Mouse (Mus musculus) right cerebral cortex, postnatal 36 days (tissue): ENCODE measurements at regions not wholly inside any gene's neighbourhood (a gene's known extent, or its start where the extent isn't known, plus 50 kb on each side); places are given as distances from the start of the nearest gene placed in this dataset.

Source experiments
- DNase-seq, 2 experiments: peaks; one replicate each; pipeline ENCODE4 v3.0.0; 2022; ENCODE audit warnings: low spot score in 2 of 2, mixed read lengths in 1 of 2

DNA sequence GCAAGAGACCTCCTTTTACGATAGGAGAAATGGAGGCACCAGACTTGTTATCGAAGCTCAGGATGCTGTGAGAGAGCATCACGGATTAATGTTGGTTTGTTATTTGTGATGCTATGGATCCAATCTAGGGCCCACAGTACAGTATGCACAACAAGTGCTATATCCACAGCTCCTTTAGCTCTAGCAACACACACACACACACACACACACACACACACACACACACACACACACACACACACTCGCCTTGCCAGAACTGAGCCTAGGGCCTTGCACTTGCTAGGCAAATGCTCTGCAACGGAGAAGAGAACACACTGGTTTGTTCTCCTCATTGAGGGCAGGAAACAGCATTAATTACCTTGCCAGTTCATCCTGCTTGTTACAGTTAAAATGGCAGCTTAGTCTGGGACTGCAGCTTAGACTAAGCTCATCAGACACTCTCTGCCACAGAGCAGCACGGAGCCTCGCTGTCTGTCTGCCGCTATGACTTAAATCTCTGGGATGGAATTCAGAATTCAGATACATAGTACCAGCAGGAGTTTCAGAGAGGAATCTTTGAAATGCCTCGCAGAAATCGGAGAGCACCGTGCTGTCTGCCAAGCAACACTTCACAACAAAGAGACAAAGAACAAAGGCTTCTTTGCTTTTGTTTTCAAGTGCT, 285.0 kb downstream of the Rngtt start:
- no peak for DNase-seq

- DNase-seq: no peak
Observed at GRCm38 (mm10) chr4:33595763-33596162, 285.7 kb downstream of the Rngtt start.

DNA sequence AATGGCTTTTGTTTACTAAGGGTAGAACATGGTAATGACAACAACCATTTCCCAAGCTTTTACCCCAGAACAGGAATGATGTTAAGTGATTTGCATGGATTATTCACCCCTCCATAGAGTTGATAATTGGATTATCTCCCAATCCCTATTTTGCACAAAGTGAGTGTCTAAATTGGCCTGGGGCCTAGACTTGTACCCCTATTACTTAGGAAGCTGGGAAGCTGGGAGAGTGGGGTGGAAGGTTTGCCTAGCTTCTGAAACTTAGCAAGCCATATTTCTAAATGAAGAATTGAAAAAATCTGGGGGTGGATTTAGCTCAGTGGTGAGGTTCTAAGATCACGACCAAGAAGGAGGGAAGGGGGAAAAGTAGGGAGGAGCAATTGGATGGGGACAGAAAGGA, 289.9 kb downstream of the Rngtt start:
- no peak for DNase-seq

DNA sequence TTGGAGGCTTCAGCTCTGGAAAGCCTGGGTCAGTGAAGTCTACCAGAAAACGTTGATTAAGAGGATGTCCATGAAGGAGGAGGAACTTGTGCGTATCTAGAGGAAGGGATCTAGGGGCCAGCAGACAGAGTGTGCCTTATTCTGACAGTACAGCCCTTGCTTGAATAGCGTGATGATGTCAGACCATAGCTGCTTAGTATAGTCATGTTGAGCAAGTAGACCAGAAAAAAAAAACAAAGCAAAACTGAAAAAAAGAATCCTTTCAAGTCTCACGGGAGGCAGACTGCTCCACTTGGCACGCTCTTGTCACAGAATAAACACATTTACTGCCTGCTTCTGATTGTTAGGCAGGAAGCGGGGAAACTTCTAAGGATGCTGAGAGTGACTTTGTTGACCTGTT, 290.7 kb downstream of the Rngtt start:
- no peak for DNase-seq

DNA sequence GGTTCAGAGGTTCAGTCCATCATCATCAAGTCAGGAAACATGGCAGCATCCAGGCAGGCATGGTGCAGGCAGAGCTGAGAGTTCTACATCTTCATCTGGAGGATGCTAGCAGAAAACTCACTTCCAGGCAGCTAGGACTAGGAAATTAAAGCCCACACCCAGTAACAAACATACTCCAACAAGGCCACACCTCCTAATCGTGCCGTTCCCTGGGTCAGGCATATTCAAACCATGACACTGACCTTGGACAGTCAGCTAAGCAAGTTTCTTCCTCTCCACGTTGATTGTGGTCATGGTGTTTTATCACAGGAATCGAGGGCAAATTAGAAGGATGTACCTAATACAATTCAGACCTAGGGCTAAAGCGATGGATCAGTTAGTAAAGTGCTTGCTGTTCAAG, 294.5 kb downstream of the Rngtt start:
- no peak for DNase-seq

DNA sequence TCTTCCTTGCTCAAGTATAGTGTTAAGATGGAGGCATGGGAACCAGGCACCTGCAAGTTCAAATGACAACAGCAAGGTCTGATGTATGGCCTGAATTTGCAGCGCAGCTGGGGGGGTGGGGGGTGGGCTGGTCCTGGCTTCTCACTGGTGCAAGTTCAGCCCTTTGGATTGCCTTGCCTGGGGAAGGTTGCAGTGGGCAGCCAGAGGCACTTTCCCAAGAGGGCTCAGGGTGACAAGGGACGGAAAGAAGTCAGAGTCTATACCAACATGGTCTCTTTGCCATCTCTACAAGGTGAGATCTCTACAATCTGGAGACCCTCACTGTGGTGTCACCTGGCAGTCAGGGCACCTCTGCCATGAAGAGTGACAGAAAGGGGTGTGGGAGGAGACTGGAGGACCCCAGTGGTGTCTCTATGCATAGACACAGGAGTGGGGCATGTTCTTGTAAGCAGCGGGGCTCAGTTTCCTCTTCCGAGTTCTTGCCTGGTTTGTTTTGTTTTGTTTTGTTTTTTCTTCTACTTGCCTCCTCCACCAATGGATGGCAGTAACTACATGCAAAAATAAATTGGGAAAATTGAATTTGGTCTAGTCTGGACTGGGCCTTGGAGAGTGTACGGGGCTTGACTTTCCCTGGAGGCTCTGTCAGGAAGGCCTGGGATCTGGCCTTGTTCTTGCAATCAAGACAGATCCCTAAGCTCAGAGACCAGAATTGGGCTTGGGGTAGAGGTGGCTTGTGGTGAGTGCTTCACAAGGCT, 284.4 kb upstream of the Cnr1 start:
- DNase-seq: no peak

- no peak for DNase-seq
Observed at GRCm38 (mm10) chr4:33640576-33641255, 283.7 kb upstream of the Cnr1 start.

DNA sequence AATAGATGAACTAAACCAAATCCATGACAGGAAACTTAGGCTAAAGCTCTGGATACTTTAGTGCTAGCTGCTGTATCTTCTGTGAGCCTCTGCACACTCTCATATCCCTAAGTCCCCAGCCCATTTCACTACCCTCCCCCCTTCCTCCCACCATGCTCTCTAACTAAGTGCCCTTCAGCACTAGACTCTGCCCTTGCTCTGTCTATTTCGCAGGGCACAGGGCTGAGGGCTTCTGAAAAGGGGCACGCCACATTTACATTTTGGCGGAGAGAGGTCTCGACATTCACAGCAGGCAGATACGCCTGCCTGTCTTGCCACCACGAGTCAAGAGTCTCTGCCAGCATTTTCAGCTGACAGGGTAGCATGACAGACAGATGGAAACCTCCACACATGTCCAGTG, 282.5 kb upstream of the Cnr1 start:
- DNase-seq: no peak

GRCm38 (mm10) chr4:33642526-33642925, 281.9 kb upstream of the Cnr1 start:
- DNase-seq: no peak

- no peak for DNase-seq
Observed at GRCm38 (mm10) chr4:33645217-33645616, 279.2 kb upstream of the Cnr1 start.

- DNase-seq: no peak
Observed at GRCm38 (mm10) chr4:33651292-33651691, 273.1 kb upstream of the Cnr1 start.

- no peak for DNase-seq
Observed at GRCm38 (mm10) chr4:33659766-33660165, 264.6 kb upstream of the Cnr1 start.

DNA sequence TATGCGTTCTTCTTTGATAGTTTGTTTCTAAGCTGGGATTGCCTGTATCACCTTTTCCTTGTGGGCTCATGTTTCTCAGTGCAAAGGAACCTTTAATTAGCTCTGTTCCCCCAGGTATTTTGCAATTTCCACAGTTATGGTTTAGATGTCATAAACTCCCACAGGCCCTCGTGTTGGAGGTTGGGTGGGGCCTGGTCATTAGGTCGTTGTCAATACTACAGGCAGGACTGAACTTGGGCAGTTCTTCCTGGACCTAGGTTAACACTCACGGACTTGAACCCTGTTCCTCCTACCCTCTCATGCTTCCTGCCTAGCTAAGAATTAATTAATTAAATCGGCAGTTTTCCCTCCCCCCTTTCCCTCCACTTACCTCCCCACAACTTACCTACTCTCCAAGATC, 263.8 kb upstream of the Cnr1 start:
- DNase-seq: no peak

DNA sequence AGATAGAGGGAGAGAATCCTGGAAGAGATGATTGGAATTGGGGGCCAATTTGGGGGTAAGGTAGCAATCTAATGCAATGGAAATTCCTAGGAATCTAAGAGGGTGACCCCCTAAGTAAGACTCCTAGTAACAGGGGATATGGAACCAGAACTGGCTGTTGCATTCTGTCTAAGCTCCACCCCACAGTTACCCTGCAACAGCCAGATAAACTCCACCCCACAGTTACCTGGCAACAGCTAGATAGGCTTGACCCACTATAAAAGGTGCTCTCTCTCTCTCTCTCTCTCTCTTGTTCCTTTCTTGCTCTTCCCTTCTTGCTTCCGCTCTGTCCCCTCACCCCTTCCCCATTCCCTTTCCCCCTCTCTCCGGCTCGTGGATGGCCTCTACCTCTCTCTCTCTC, 262.5 kb upstream of the Cnr1 start:
- no peak for DNase-seq

- no peak for DNase-seq
Observed at GRCm38 (mm10) chr4:33662965-33663364, 261.4 kb upstream of the Cnr1 start.

GRCm38 (mm10) chr4:33663616-33664473, 260.5 kb upstream of the Cnr1 start:
- DNase-seq: no peak

- DNase-seq: no peak
Observed at GRCm38 (mm10) chr4:33664474-33664822, 259.9 kb upstream of the Cnr1 start.

GRCm38 (mm10) chr4:33665250-33665873, 259.0 kb upstream of the Cnr1 start:
- DNase-seq: no peak

DNA sequence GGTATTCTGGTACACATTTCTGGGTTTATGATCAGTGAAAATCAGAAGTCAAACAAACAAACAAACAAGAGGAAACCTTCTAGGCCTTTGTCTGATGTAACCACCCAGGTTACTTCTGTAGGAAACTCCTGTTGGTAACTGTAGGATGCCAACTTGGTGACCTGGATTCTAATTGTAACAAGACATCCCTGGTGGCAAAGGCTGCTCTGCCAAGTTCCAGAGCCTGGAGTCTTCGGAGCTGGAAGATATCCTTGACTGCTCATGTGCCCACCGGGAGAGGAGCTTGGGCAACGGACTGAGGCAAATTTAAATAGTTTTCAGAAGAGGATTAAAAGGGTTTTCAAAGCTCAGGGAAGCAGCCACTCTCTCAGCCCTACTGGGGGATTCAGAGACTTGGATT, 256.0 kb upstream of the Cnr1 start:
- DNase-seq: no peak

GRCm38 (mm10) chr4:33675044-33675443, 249.3 kb upstream of the Cnr1 start:
- no peak for DNase-seq

DNA sequence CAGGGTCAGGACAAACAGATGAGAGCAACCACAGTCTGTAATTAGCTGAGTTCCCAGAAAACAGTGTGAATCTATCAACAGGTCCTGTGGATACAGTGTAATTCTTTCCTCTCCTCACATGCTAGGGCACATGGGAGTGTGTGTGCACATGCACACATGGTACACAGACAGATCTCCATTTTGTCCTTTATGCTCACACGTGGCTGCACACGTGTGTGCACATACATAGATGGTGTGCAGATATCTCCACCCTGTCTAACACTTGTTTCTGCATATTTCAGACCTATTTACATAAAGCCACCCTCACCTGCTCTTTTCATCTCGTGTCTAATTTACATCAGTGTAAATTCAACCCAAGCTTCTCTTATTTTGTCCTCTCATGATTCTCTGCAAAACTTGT, 245.0 kb upstream of the Cnr1 start:
- no peak for DNase-seq

- DNase-seq: peak in 1 of 2 experiments; percentile 42
Observed at GRCm38 (mm10) chr4:33686135-33686534, 238.3 kb upstream of the Cnr1 start.
